Mouse (Mus musculus) neural tube, embryonic 11.5 days (tissue): ENCODE measurements around the gene Olfr901. TPM values are rescaled to one million over a fixed set of nuclear protein-coding genes. Genes with fewer than 3 reads are reported as not detected.
A peak's percentile ranks its signal among the peaks of the same experiment; 100 is the strongest.
"Not testable (repeated sequence)": the region's sequence is repeated elsewhere in the genome, so short reads cannot be mapped to it uniquely, and the experiment has no call there.

Source experiments
- ATAC-seq: fragments of 200-750 bp; cut with Nextera tagmentation; 2 replicates; pipeline ENCODE4 v1.8.0; 2017; ENCODE audit warnings: moderate number of reproducible peaks, mild to moderate bottlenecking, moderate TSS enrichment, moderate library complexity; ENCODE audit not compliant: insufficient read depth, low FRiP score, low TSS enrichment
- DNase-seq: peaks from one replicate; pipeline ENCODE4 v3.0.0-alpha.2; 2015; ENCODE audit warnings: low spot score
- H3K27ac ChIP-seq: fragments of 300-500 bp; sonication (generic); 2 replicates; pipeline ENCODE4 v1.5.1; 2014; ENCODE audit warnings: low read depth, mild to moderate bottlenecking, low read length
- H3K27me3 ChIP-seq: fragments of 300-500 bp; sonication (generic); 2 replicates; pipeline ENCODE4 v1.6.1; 2014; ENCODE audit warnings: mild to moderate bottlenecking, low read length, mixed read lengths; ENCODE audit not compliant: control insufficient read depth, insufficient read depth
- H3K36me3 ChIP-seq: fragments of 300-500 bp; sonication (generic); 2 replicates; pipeline ENCODE4 v1.6.1; 2014; ENCODE audit warnings: mild to moderate bottlenecking, low read length, moderate library complexity, mixed read lengths; ENCODE audit not compliant: control insufficient read depth, insufficient read depth
- H3K4me1 ChIP-seq: fragments of 300-500 bp; sonication (generic); 2 replicates; pipeline ENCODE4 v1.6.1; 2014; ENCODE audit warnings: low read length, mixed read lengths; ENCODE audit not compliant: control insufficient read depth, insufficient read depth
- H3K4me2 ChIP-seq: fragments of 300-500 bp; sonication (generic); 2 replicates; pipeline ENCODE4 v1.6.1; 2014; ENCODE audit warnings: low read depth, mild to moderate bottlenecking, moderate library complexity
- H3K4me3 ChIP-seq: fragments of 300-500 bp; sonication (generic); 2 replicates; pipeline ENCODE4 v1.5.1; 2014; ENCODE audit warnings: low read depth, low read length
- H3K9ac ChIP-seq: fragments of 300-500 bp; sonication (generic); 2 replicates; pipeline ENCODE4 v1.6.1; 2014; ENCODE audit warnings: mild to moderate bottlenecking, low read length
- H3K9me3 ChIP-seq: fragments of 300-500 bp; sonication (generic); 2 replicates; pipeline ENCODE4 v1.6.1; 2016; ENCODE audit warnings: low read length; ENCODE audit not compliant: control insufficient read depth
- WGBS: fragments of 180-500 bp; shearing (Covaris S2); extraction: QIAGEN DNeasy Blood & Tissue Kit; methylation state at CpG from one replicate; pipeline ENCODE4 v1.1.7; 2014; 5-methylcytosine and 5-hydroxymethylcytosine counted together
- polyA plus RNA-seq: library from polyadenylated mRNA; unstranded; fragments of >200 nt; fragmentation: Nextera tagmentation; extraction: Ambion mirVana; gene quantifications from 2 replicates; pipeline ENCODE4 v1.2.1, GENCODE M21; 2014

Olfr901 gene
- polyA plus RNA-seq: not detected in 2 replicates

- WGBS: 90% methylated on average over 1 of the region's 1 CpGs
- no peak within 1 kb of the TSS for H3K9ac ChIP-seq
- no peak within 1 kb of the TSS for H3K27ac ChIP-seq
- H3K36me3 ChIP-seq: no peaks in the 10 kb centered on the region
- H3K9me3 ChIP-seq: no peaks in the 10 kb centered on the region
- no peak for ATAC-seq
- H3K4me3 ChIP-seq: no peak within 1 kb of the TSS
- H3K4me1 ChIP-seq: no peaks in the 10 kb centered on the region
- H3K27me3 ChIP-seq: no peaks in the 10 kb centered on the region
- DNase-seq: no peak
- H3K4me2 ChIP-seq: no peak within 1 kb of the TSS
Observed at GRCm38 (mm10) chr9:38429155-38429554, at the start of gene Olfr901. Gene Olfr901, plus strand, starts transcription at chr9:38429455.

- no peak within 1 kb of the TSS for H3K27ac ChIP-seq
- no peaks in the 10 kb centered on the region for H3K9me3 ChIP-seq
- no peaks in the 10 kb centered on the region for H3K36me3 ChIP-seq
- no peaks in the 10 kb centered on the region for H3K27me3 ChIP-seq
- no peaks in the 10 kb centered on the region for H3K4me1 ChIP-seq
- ATAC-seq: no peak
- H3K4me3 ChIP-seq: no peak within 1 kb of the TSS
- 86% methylated on average over 1 of the region's 1 CpGs for WGBS
- H3K9ac ChIP-seq: no peak within 1 kb of the TSS
- DNase-seq: no peak
- H3K4me2 ChIP-seq: no peak within 1 kb of the TSS
Observed at GRCm38 (mm10) chr9:38401398-38401797, 27.9 kb upstream of the Olfr901 start, which contains the start of gene Olfr147. Gene Olfr147, plus strand, starts transcription at chr9:38401698.

GRCm38 (mm10) chr9:38407502-38407901, 21.8 kb upstream of the Olfr901 start:
- H3K4me1 ChIP-seq, H3K9me3 ChIP-seq, ATAC-seq, H3K4me3 ChIP-seq, H3K27me3 ChIP-seq, H3K9ac ChIP-seq, H3K4me2 ChIP-seq, H3K27ac ChIP-seq, H3K36me3 ChIP-seq, DNase-seq: not testable (repeated sequence)
- 90% methylated on average over 3 of the region's 3 CpGs for whole genome bisulfite sequencing

GRCm38 (mm10) chr9:38413502-38413901, 15.8 kb upstream of the Olfr901 start:
- H3K9ac ChIP-seq, H3K27me3 ChIP-seq, H3K4me3 ChIP-seq, ATAC-seq, H3K4me2 ChIP-seq, H3K4me1 ChIP-seq, H3K9me3 ChIP-seq, H3K36me3 ChIP-seq, H3K27ac ChIP-seq: not testable (repeated sequence)
- WGBS: 93% methylated on average over 14 of the region's 14 CpGs
- DNase-seq: peak; percentile 12

GRCm38 (mm10) chr9:38423801-38424200, 5.5 kb upstream of the Olfr901 start:
- H3K9ac ChIP-seq: no peak overlapping the region

GRCm38 (mm10) chr9:38427026-38427425, 2.2 kb upstream of the Olfr901 start:
- no peak for ATAC-seq
- Histone ChIP-seq H3K4me2 (no peak overlapping the region), H3K27ac (no peak overlapping the region), H3K27me3 (no peaks in the 10 kb centered on the region), H3K36me3 (no peaks in the 10 kb centered on the region), H3K4me1 (no peaks in the 10 kb centered on the region), H3K4me3 (no peak overlapping the region), H3K9ac (no peak overlapping the region), H3K9me3 (no peaks in the 10 kb centered on the region)
- WGBS: 55% methylated on average over 1 of the region's 1 CpGs
- DNase-seq: no peak

More at GRCm38 (mm10) chr9:38423801-38424200, 5.5 kb upstream of the Olfr901 start:
- ATAC-seq: no peak
- Histone ChIP-seq H3K36me3 (no peaks in the 10 kb centered on the region), H3K27ac (no peak overlapping the region), H3K4me1 (no peaks in the 10 kb centered on the region), H3K4me3 (no peak overlapping the region), H3K27me3 (no peaks in the 10 kb centered on the region), H3K9me3 (no peaks in the 10 kb centered on the region), H3K4me2 (no peak overlapping the region)
- no peak for DNase-seq

- no peak within 1 kb of the TSS for H3K27ac ChIP-seq
- H3K4me2 ChIP-seq: no peak within 1 kb of the TSS
- no peaks in the 10 kb centered on the region for H3K27me3 ChIP-seq
- no peaks in the 10 kb centered on the region for H3K9me3 ChIP-seq
- no peak within 1 kb of the TSS for H3K4me3 ChIP-seq
- no peaks in the 10 kb centered on the region for H3K36me3 ChIP-seq
- ATAC-seq (no peak), DNase-seq (no peak)
- no peak within 1 kb of the TSS for H3K9ac ChIP-seq
- H3K4me1 ChIP-seq: no peaks in the 10 kb centered on the region
- 95% methylated on average over 5 of the region's 5 CpGs for WGBS
Observed at GRCm38 (mm10) chr9:38447352-38447751, 18.1 kb downstream of the Olfr901 start, which contains the start of gene Olfr902. Gene Olfr902, plus strand, starts transcription at chr9:38447652.

GRCm38 (mm10) chr9:38462844-38463243, 33.6 kb downstream of the Olfr901 start, which contains the start of gene Olfr904:
Gene Olfr904, plus strand, starts transcription at chr9:38463144.
- H3K4me2 ChIP-seq: no peak within 1 kb of the TSS
- ATAC-seq: no peak
- no peak within 1 kb of the TSS for H3K4me3 ChIP-seq
- H3K27ac ChIP-seq: no peak within 1 kb of the TSS
- H3K9me3 ChIP-seq: no peaks in the 10 kb centered on the region
- no peaks in the 10 kb centered on the region for H3K4me1 ChIP-seq
- no peak for DNase-seq
- no peak within 1 kb of the TSS for H3K9ac ChIP-seq
- no peaks in the 10 kb centered on the region for H3K36me3 ChIP-seq
- no peaks in the 10 kb centered on the region for H3K27me3 ChIP-seq

GRCm38 (mm10) chr9:38470807-38471206, 41.6 kb downstream of the Olfr901 start, which contains the start of gene Olfr905:
Gene Olfr905, plus strand, starts transcription at chr9:38471107.
- no peak for ATAC-seq
- H3K27me3 ChIP-seq: no peaks in the 10 kb centered on the region
- H3K4me3 ChIP-seq: no peak within 1 kb of the TSS
- H3K4me1 ChIP-seq: no peaks in the 10 kb centered on the region
- H3K27ac ChIP-seq: no peak within 1 kb of the TSS
- DNase-seq: no peak
- H3K36me3 ChIP-seq: no peaks in the 10 kb centered on the region
- no peak within 1 kb of the TSS for H3K9ac ChIP-seq
- H3K4me2 ChIP-seq: no peak within 1 kb of the TSS
- H3K9me3 ChIP-seq: no peaks in the 10 kb centered on the region
